Mouse (Mus musculus): ENCODE data around the gene Fam163a. TPM values are rescaled to one million over a fixed set of nuclear protein-coding genes. Genes with fewer than 3 reads are reported as not detected.

Gene Fam163a
- polyA plus RNA-seq, 1 experiment from 2014 or later, result 0.10 TPM

DNA sequence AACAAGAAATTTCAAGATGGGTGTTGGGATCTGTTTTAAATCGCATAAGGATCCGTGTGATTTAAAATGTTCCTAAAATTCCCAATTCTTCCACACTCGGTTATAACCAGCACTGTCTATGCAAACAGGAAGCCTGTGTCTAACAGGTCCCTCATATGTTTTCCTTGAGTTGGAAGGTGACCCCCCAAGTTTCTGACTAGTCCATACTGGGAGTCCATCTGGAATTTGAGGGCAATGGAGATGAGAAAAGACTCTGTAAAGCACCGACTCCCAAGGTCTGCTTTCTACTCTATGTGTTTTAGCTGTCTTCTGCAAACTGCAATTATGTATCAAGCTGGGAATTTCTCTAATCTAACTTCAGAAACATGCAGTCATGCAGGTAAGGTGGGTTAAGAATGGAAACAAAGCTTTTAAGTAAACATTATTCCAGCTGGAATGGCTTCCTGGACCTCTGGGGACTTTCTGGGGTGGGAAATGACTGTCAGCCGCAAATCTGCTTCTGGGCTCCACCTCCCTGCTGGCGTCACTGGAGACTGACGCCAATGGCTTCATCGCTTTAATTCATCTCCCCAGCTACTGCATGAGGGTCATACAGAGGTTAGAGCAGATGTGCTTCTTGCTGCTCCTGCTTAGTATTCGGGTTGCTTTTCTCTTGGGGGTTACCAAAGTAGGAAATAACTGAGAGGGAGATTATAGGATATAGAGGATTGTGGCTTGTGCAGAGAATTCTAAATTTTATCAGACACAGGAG, 25.7 kb upstream of the Fam163a start:
- no peak overlapping the region for H3K4me2 ChIP-seq (replicated peaks; ENCODE audit: low read depth, low read length)
- ATAC-seq (no peak), DNase-seq (ENCODE audit: low spot score) (peak; percentile 54)
- TF ChIP-seq CTCF (IDR thresholded peaks at IDR 0.05), result no peak
- TF ChIP-seq EP300 (IDR thresholded peaks at IDR 0.05), result no peak
- H3K27ac ChIP-seq (ENCODE audit: low read length), result no peak overlapping the region
- no peaks in the 10 kb centered on the region for H3K36me3 ChIP-seq (ENCODE audit: insufficient read depth, low read length)
- H3K4me3 ChIP-seq (ENCODE audit: low read depth, low read length), result no peak overlapping the region
- no peaks in the 10 kb centered on the region for H3K27me3 ChIP-seq (replicated peaks; ENCODE audit: insufficient read depth, low read length)
- WGBS, result 28% methylated on average over 9 of the region's 9 CpGs
- no peaks in the 10 kb centered on the region for H3K9me3 ChIP-seq (ENCODE audit: low read length)
- no peaks in the 10 kb centered on the region for H3K4me1 ChIP-seq (ENCODE audit: insufficient read depth, low read depth, low read length)
- no peak overlapping the region for H3K9ac ChIP-seq (replicated peaks; ENCODE audit: low read depth)

DNA sequence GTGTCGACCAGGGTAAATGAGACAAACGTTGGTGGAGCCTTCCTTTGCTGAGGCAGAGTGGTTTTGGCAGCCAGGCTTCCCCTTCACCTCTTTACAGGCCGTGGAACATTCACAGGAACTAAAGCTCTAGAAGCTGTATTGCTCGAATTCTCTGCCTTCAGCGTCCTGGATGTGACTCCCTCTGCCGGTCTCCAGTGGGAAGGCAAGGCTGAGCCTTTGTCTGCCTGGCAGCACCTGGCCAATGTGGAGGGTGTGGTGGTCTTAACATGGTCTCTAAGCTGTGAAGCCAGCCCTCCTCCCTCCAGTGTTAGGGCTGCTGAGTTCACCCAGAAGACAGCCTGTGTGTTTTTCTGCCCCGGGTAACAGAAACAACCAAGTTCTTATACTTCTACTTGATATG, 24.6 kb upstream of the Fam163a start:
- Histone ChIP-seq H3K9ac (replicated peaks; ENCODE audit: low read depth) (no peak overlapping the region), H3K4me3 (ENCODE audit: low read depth, low read length) (no peak overlapping the region), H3K4me1 (ENCODE audit: insufficient read depth, low read depth, low read length) (no peaks in the 10 kb centered on the region), H3K4me2 (replicated peaks; ENCODE audit: low read depth, low read length) (no peak overlapping the region), H3K27ac (ENCODE audit: low read length) (no peak overlapping the region), H3K9me3 (ENCODE audit: low read length) (no peaks in the 10 kb centered on the region), H3K27me3 (replicated peaks; ENCODE audit: insufficient read depth, low read length) (no peaks in the 10 kb centered on the region), H3K36me3 (ENCODE audit: insufficient read depth, low read length) (no peaks in the 10 kb centered on the region)
- WGBS, result 17% methylated on average over 7 of the region's 7 CpGs
- no peak for ATAC-seq
- TF ChIP-seq CTCF (IDR thresholded peaks at IDR 0.05), result peak; percentile 87
- TF ChIP-seq EP300 (IDR thresholded peaks at IDR 0.05), result no peak
- peak; percentile 57 for DNase-seq (ENCODE audit: low spot score)

DNA sequence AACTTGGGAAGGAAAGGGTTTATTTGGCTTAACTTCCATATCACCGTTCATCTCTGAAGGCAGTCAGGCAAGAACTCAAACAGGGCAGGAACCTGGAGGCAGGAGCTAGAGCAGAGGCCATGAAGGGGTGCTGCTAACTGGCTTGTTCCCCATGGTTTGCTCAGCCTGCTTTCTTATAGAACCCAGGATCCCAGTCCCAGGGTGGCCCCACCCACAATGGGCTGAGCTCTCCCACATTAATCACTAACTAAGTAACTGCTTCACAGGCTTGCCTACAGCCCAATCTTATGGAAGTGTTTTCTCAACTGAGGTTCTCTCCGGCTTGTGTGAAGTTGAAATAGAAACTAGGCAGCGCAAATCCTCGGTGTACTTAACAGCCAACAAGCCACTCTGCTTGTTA, 23.9 kb upstream of the Fam163a start:
- WGBS, result 61% methylated on average over 4 of the region's 4 CpGs
- Histone ChIP-seq H3K27me3 (replicated peaks; ENCODE audit: insufficient read depth, low read length) (no peaks in the 10 kb centered on the region), H3K4me2 (replicated peaks; ENCODE audit: low read depth, low read length) (no peak overlapping the region), H3K9ac (replicated peaks; ENCODE audit: low read depth) (no peak overlapping the region), H3K36me3 (ENCODE audit: insufficient read depth, low read length) (no peaks in the 10 kb centered on the region), H3K9me3 (ENCODE audit: low read length) (no peaks in the 10 kb centered on the region), H3K4me1 (ENCODE audit: insufficient read depth, low read depth, low read length) (no peaks in the 10 kb centered on the region), H3K27ac (ENCODE audit: low read length) (no peak overlapping the region), H3K4me3 (ENCODE audit: low read depth, low read length) (no peak overlapping the region)
- TF ChIP-seq EP300 (IDR thresholded peaks at IDR 0.05), result no peak
- DNase-seq (ENCODE audit: low spot score), result no peak
- no peak for ATAC-seq

DNA sequence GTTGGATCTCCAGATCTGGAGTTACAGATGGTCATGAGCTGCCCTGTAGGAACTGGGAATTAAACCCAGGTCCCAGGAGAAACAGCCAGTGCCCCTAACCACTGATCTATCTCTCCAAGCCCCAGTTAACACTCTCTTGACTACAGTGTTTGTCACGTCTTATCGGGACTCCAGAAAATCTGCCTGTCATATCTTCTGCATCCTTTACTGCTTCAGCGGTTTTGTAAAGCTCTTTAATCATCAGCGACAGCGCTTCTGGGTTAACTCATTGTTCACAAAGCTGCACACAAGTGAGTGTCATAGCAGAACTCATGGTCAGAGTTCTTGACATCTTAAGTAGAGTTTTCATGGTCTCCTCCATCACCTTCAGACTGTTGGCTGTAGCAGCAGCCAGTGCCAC, 22.1 kb upstream of the Fam163a start:
- Histone ChIP-seq H3K9ac (replicated peaks; ENCODE audit: low read depth) (no peak overlapping the region), H3K27me3 (replicated peaks; ENCODE audit: insufficient read depth, low read length) (no peaks in the 10 kb centered on the region), H3K4me1 (ENCODE audit: insufficient read depth, low read depth, low read length) (no peaks in the 10 kb centered on the region), H3K4me2 (replicated peaks; ENCODE audit: low read depth, low read length) (no peak overlapping the region), H3K27ac (ENCODE audit: low read length) (no peak overlapping the region), H3K36me3 (ENCODE audit: insufficient read depth, low read length) (no peaks in the 10 kb centered on the region), H3K9me3 (ENCODE audit: low read length) (no peaks in the 10 kb centered on the region), H3K4me3 (ENCODE audit: low read depth, low read length) (no peak overlapping the region)
- TF ChIP-seq CTCF (IDR thresholded peaks at IDR 0.05), result no peak
- TF ChIP-seq EP300 (IDR thresholded peaks at IDR 0.05), result no peak
- ATAC-seq (no peak), DNase-seq (ENCODE audit: low spot score) (no peak)
- WGBS, result 68% methylated on average over 5 of the region's 5 CpGs

DNA sequence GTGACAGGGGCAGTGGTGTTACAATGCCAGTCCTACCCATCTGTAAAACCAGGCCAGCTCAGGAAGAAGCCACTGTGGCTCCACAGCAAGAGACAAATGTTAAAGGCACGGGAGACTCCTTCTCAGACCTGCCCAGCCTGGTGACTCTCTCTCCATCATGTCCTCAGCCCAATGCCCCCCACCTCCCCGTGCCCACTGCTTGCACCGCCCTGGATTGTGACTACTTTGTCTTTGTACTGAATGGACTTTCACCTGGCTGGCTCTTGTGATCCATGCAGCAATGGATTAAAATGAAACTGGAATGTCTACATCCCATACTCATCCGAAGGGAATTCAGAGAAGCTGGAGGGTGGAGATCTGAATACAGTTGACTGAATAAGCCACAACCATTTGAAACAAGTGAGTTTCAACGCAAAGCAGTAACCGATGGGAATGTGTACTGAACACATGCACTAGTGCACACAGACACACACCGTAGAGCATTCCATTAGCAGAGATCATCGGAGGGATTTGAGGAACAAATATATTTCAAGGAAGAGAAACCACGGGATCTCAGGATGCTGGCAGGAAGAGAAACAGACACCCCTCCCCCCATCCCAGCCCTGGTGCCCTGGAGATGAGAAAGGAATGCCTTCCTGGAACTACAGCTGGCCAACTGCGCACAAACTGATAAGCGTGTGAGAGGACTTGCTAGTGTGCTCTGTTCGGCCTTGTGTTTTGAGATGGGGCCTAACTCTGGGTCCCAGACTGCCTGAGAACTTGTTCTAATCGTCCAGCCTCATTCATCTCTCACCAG, 17.6 kb upstream of the Fam163a start:
- Histone ChIP-seq H3K9me3 (ENCODE audit: low read length) (no peaks in the 10 kb centered on the region), H3K36me3 (ENCODE audit: insufficient read depth, low read length) (no peaks in the 10 kb centered on the region), H3K27ac (ENCODE audit: low read length) (no peak overlapping the region), H3K9ac (replicated peaks; ENCODE audit: low read depth) (no peak overlapping the region), H3K4me3 (ENCODE audit: low read depth, low read length) (no peak overlapping the region), H3K4me2 (replicated peaks; ENCODE audit: low read depth, low read length) (no peak overlapping the region), H3K4me1 (ENCODE audit: insufficient read depth, low read depth, low read length) (no peaks in the 10 kb centered on the region), H3K27me3 (replicated peaks; ENCODE audit: insufficient read depth, low read length) (no peaks in the 10 kb centered on the region)
- DNase-seq (ENCODE audit: low spot score), result peak; percentile 40
- TF ChIP-seq CTCF (IDR thresholded peaks at IDR 0.05) (no peak), EP300 (IDR thresholded peaks at IDR 0.05) (no peak)
- ATAC-seq, result peak; percentile 62
- 31% methylated on average over 13 of the region's 13 CpGs for WGBS

DNA sequence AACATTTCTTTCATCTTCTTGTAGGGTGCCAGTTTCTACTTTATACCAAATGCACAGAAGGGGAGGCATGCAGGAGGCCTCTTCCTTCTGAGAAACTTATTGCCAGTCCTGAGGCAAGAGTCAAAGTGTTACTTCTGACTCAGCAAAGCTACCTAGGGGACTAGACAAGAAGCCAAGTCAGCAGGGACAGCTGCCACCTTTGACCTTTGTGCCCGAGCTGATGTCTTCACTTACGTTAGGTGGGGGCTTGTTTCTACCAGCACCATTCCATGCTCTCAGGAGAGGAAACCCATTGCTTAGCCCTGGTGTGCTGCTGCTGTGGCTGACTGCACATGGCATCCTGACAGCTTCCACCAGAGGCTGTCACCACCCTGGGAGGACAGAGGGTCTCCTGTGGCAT, 16.5 kb upstream of the Fam163a start:
- H3K9me3 ChIP-seq (ENCODE audit: low read length), result no peaks in the 10 kb centered on the region
- no peak overlapping the region for H3K9ac ChIP-seq (replicated peaks; ENCODE audit: low read depth)
- TF ChIP-seq EP300 (IDR thresholded peaks at IDR 0.05), result no peak
- TF ChIP-seq CTCF (IDR thresholded peaks at IDR 0.05), result no peak
- H3K4me3 ChIP-seq (ENCODE audit: low read depth, low read length), result no peak overlapping the region
- no peaks in the 10 kb centered on the region for H3K36me3 ChIP-seq (ENCODE audit: insufficient read depth, low read length)
- H3K4me1 ChIP-seq (ENCODE audit: insufficient read depth, low read depth, low read length), result no peaks in the 10 kb centered on the region
- H3K27me3 ChIP-seq (replicated peaks; ENCODE audit: insufficient read depth, low read length), result no peaks in the 10 kb centered on the region
- H3K27ac ChIP-seq (ENCODE audit: low read length), result no peak overlapping the region
- ATAC-seq (no peak), DNase-seq (ENCODE audit: low spot score) (no peak)
- H3K4me2 ChIP-seq (replicated peaks; ENCODE audit: low read depth, low read length), result no peak overlapping the region
- WGBS, result 77% methylated on average over 2 of the region's 2 CpGs
